Mouse (Mus musculus) right cerebral cortex, postnatal 14 days (tissue): ENCODE measurements around the gene Gm3435.
A peak's percentile ranks its signal among the peaks of the same experiment; 100 is the strongest.
"Not testable (repeated sequence)": the region's sequence is repeated elsewhere in the genome, so short reads cannot be mapped to it uniquely, and the experiment has no call there.

Source experiments
- DNase-seq: peaks from one replicate; pipeline ENCODE4 v3.0.0; 2022

Gene Gm3435

GRCm38 (mm10) chr17:15009706-15010413, at the start of gene Gm3435:
Gene Gm3435, plus strand, starts transcription at chr17:15010176.
- DNase-seq, result not testable (repeated sequence)

GRCm38 (mm10) chr17:14960520-14960919, 49.5 kb upstream of the Gm3435 start:
- no peak for DNase-seq

DNA sequence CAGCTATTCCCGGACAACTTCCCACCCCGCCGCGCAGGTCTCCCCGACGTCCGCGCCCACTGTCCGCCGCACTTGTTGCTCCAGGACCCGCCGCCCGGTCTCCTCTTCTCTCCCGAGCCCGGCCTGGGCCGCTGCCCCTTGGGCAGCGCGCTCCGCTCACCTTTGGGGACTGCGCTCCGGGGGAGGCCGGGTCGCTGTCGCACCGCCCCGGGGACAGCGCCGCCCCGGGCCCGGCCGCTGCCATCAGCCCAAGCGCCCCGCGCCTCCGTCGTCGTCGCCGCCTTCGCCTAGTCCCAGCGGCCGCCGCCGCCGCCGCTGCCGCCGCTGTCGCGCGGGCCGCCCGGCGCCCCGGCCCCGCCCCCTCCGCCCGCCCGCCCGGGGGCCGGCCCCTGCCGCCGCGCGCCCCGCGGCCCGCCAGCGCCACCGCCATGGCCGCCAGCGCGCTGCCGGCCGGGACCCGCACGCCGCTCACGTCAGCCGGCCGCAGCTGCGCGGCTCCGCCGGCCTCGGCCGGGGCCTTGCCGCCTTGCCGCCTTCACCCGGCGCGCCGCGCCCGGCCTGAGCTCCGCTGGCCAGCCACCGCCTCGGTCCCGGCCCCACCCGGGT, 48.9 kb upstream of the Gm3435 start, which contains the start of gene Phf10:
TSS of gene Phf10 (minus strand) at position 323 of the 606 bp plus-strand sequence.
- not testable (repeated sequence) for DNase-seq

DNA sequence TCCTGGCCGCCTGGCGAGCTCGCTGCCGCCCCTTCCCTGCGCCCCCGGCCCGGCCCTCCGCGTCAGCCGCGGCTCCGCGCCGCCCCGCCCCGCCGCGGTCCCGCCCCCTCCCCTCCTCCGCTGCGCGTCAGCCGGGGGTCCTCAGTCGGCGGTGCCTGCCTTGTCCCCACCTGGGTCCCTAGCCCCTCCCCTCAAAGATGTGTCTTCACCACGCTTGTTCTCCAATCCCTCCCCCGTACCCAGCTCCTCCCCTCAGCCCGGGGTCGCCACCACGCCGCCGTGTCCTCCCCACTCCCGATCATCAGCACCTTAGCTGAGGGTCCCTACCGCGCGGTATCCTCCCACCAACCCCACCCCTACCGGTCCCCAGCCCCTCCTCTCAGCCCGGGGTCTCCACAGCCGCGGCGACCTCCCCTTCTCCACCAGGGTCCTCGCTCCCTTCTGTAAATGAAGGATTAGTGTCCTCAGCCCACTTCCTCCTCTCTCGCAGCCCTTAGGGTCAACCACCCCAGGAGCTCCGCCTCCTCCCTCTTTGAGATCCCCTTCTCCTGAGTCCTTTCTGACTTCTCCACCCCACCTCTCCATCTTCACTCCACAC, 48.3 kb upstream of the Gm3435 start:
- not testable (repeated sequence) for DNase-seq

DNA sequence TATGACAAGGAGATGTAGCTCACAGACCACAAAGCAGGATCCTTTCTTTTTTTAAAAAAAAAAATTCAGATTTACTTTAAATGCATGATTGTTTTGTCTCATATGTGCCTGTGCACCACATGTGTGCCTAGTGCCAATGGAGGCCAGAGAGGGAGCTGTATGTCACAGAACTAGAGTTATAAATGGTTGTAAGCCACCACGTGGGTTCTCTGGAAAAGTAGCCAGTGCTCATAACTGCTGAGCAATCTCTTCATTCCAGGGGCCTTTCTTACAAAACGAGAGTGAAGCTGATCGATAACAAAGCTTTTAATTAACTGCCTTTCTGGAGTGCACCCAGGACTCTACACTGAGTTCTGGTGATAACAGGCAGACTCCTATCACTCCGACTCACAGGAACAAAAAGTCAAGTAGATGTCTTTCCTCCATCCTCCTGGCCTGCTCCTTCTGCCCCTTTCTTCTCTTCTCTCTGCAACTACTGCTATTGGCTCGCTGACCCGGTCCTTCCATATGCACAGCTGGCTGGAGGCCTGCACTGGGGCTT, 41.5 kb upstream of the Gm3435 start:
- not testable (repeated sequence) for DNase-seq

GRCm38 (mm10) chr17:14977718-14978361, 32.1 kb upstream of the Gm3435 start:
- not testable (repeated sequence) for DNase-seq

- DNase-seq, result not testable (repeated sequence)
Measured at GRCm38 (mm10) chr17:14978362-14979038, 31.5 kb upstream of the Gm3435 start, which contains the start of the genes 9030025P20Rik and Gm3417. Gene 9030025P20Rik, plus strand, starts transcription at chr17:14978468. Gene Gm3417, minus strand, starts transcription at chr17:14978790.

DNA sequence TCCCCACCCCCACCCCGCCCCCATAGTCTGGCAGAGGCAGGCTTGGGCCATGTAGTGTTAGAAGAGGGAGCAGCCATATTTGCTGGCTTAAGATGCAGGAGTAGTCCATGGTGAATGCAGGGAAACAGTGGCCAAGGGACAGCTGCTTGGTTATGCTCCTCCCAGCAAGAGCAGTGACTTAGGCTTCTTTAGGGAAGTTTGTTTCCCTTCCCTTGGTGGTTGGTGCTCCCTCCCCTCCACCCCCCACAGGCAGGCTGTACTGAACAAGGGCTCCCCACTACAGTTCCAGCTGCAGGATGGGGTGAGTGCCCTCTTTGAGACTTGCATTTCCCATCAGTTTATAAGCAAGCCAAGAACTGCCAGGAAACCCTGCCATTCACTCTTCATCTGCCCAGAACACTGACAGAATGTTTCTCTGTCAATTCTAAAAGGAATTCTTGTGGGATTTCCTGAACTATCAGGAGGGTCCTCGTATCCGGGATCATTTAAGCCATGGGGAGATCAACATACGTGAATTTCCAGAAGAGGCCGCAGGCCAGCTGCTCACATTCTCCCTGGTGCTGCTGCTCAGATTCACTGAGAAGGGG, 19.8 kb upstream of the Gm3435 start:
- not testable (repeated sequence) for DNase-seq

DNA sequence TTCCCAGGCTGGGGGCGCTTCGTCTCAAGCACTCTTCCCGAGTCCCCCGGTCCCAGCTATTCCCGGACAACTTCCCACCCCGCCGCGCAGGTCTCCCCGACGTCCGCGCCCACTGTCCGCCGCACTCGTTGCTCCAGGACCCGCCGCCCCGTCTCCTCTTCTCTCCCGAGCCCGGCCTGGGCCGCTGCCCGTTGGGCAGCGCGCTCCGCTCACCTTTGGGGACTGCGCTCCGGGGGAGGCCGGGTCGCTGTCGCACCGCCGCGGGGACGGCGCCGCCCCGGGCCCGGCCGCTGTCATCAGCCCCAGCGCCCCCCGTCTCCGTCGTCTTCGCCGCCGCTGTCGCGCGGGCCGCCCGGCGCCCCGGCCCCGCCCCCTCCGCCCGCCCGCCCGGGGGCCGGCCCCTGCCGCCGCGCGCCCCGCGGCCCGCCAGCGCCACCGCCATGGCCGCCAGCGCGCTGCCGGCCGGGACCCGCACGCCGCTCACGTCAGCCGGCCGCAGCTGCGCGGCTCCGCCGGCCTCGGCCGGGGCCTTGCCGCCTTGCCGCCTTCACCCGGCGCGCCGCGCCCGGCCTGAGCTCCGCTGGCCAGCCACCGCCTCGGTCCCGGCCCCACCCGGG, 17.3 kb upstream of the Gm3435 start:
- not testable (repeated sequence) for DNase-seq

- not testable (repeated sequence) for DNase-seq
Measured at GRCm38 (mm10) chr17:14993139-14993832, 16.7 kb upstream of the Gm3435 start.

DNA sequence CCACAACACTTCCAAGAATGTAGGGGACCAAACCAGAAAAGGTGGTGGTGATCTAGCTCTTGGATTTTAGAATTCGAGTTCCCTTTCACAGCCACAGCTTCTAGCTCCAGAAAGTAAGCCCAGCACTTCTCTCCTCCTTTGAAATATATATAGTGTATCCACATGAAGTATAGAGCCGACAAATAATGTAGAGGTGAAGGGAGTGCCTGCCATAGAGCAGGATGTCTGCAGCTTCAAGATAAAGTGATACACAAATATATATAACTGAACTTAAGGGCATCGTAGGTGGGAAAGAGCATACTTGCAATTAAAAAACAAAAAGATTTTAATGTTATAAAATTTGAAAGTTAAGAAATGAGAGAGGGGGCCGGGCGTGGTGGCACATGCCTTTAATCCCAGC, 15.8 kb upstream of the Gm3435 start:
- not testable (repeated sequence) for DNase-seq

DNA sequence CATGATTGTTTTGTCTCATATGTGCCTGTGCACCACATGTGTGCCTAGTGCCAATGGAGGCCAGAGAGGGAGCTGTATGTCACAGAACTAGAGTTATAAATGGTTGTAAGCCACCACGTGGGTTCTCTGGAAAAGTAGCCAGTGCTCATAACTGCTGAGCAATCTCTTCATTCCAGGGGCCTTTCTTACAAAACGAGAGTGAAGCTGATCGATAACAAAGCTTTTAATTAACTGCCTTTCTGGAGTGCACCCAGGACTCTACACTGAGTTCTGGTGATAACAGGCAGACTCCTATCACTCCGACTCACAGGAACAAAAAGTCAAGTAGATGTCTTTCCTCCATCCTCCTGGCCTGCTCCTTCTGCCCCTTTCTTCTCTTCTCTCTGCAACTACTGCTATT, 9.9 kb upstream of the Gm3435 start:
- DNase-seq, result not testable (repeated sequence)

GRCm38 (mm10) chr17:15009088-15009487, 888 bp upstream of the Gm3435 start:
- DNase-seq, result not testable (repeated sequence)

DNA sequence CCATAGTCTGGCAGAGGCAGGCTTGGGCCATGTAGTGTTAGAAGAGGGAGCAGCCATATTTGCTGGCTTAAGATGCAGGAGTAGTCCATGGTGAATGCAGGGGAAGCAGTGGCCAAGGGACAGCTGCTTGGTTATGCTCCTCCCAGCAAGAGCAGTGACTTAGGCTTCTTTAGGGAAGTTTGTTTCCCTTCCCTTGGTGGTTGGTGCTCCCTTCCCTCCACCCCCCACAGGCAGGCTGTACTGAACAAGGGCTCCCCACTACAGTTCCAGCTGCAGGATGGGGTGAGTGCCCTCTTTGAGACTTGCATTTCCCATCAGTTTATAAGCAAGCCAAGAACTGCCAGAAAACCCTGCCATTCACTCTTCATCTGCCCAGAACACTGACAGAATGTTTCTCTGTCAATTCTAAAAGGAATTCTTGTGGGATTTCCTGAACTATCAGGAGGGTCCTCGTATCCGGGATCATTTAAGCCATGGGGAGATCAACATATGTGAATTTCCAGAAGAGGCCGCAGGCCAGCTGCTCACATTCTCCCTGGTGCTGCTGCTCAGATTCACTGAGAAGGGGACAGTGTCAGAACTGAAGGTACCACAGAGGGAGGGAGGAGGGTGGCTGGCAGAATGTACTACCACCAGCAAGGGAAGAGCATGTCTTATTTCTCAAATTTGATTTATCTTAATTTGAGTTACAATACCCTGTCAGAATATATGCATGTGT, 11.7 kb downstream of the Gm3435 start:
- DNase-seq, result peak; percentile 21

DNA sequence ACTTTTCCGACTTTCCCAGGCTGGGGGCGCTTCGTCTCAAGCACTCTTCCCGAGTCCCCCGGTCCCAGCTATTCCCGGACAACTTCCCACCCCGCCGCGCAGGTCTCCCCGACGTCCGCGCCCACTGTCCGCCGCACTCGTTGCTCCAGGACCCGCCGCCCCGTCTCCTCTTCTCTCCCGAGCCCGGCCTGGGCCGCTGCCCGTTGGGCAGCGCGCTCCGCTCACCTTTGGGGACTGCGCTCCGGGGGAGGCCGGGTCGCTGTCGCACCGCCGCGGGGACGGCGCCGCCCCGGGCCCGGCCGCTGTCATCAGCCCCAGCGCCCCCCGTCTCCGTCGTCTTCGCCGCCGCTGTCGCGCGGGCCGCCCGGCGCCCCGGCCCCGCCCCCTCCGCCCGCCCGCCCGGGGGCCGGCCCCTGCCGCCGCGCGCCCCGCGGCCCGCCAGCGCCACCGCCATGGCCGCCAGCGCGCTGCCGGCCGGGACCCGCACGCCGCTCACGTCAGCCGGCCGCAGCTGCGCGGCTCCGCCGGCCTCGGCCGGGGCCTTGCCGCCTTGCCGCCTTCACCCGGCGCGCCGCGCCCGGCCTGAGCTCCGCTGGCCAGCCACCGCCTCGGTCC, 14.0 kb downstream of the Gm3435 start:
- not testable (repeated sequence) for DNase-seq

DNA sequence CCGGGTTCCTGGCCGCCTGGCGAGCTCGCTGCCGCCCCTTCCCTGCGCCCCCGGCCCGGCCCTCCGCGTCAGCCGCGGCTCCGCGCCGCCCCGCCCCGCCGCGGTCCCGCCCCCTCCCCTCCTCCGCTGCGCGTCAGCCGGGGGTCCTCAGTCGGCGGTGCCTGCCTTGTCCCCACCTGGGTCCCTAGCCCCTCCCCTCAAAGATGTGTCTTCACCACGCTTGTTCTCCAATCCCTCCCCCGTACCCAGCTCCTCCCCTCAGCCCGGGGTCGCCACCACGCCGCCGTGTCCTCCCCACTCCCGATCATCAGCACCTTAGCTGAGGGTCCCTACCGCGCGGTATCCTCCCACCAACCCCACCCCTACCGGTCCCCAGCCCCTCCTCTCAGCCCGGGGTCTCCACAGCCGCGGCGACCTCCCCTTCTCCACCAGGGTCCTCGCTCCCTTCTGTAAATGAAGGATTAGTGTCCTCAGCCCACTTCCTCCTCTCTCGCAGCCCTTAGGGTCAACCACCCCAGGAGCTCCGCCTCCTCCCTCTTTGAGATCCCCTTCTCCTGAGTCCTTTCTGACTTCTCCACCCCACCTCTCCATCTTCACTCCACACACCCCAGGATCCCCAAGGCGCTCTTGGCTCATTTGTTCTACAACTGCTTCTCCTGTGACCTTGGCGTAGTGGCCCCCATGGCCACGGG, 14.7 kb downstream of the Gm3435 start:
- DNase-seq, result not testable (repeated sequence)

GRCm38 (mm10) chr17:15025513-15025912, 15.5 kb downstream of the Gm3435 start:
- DNase-seq, result not testable (repeated sequence)

GRCm38 (mm10) chr17:15031414-15031813, 21.4 kb downstream of the Gm3435 start:
- not testable (repeated sequence) for DNase-seq

DNA sequence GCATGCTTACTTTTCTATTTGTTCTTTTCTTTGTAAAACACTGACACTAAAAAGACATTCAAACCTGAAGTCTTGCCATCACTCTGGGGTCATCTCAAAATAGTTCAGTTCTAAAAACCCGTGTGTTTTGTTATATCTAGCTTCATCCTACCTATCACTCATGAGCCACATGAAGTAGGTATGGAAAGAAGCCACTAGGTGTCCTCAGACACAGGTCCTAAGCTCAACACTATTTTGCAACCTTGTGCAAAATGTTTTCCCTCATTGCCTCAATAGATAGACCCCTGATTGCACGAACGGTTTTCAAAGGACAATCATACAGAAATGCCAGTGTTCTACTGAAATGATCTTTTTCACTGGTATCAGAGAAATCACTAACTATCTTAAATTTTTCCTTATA, 30.5 kb downstream of the Gm3435 start:
- not testable (repeated sequence) for DNase-seq
